Comparison of ENCODE assay signal across 12 mouse cellular contexts in genomic region chr7:55874703-55875102, GRCm38 (mm10).
"Had no signal": no experiment of that assay in that cellular context is flagged by ENCODE, and none has a peak within 500 bp of the region (broad histone marks: within the 10 kb centered on the region; RNA-seq: fewer than 3 reads in every experiment).

No protein-coding gene starts in this region.

- DNase-seq: kidney, adult 11 months; kidney, adult 8-10 months; kidney, postnatal 10 days; kidney, postnatal 36 days; left cerebral cortex, postnatal 4 days; liver, postnatal 0 days; lung, postnatal 10 days; lung, postnatal 36 days; thymus, adult 18-20 months; thymus, postnatal 36 days had no signal

- ATAC-seq: liver, postnatal 0 days; midbrain, embryonic 13.5 days; midbrain, embryonic 16.5 days had no signal
